Mouse (Mus musculus) intestine, postnatal 0 days (tissue): ENCODE results near the gene Cenpp. TPM values are rescaled to one million over a fixed set of nuclear protein-coding genes. Genes with fewer than 3 reads are reported as not detected.

Source experiments
- ATAC-seq: fragments of 200-750 bp; cut with Nextera tagmentation; 2 replicates; pipeline ENCODE4 v1.8.0; 2017; ENCODE audit warnings: mild to moderate bottlenecking, moderate TSS enrichment, moderate library complexity
- H3K27ac ChIP-seq: fragments of 300-500 bp; sonication (generic); 2 replicates; pipeline ENCODE4 v1.5.1; 2014; ENCODE audit warnings: mild to moderate bottlenecking, low read depth, low read length, moderate library complexity
- H3K27me3 ChIP-seq: fragments of 300-500 bp; sonication (generic); replicated peaks from 2 replicates; pipeline ENCODE4 v1.6.1; 2014; ENCODE audit warnings: low read length, mixed read lengths; ENCODE audit not compliant: control insufficient read depth, insufficient read depth
- H3K36me3 ChIP-seq: fragments of 300-500 bp; sonication (generic); 2 replicates; pipeline ENCODE4 v1.6.1; 2014; ENCODE audit warnings: mild to moderate bottlenecking, moderate library complexity; ENCODE audit not compliant: control insufficient read depth, insufficient read depth
- H3K4me1 ChIP-seq: fragments of 300-500 bp; sonication (generic); replicated peaks from 2 replicates; pipeline ENCODE4 v1.6.1; 2014; ENCODE audit warnings: antibody characterized with exemption, low read length, mixed read lengths; ENCODE audit not compliant: control insufficient read depth, insufficient read depth
- H3K4me2 ChIP-seq: fragments of 300-500 bp; sonication (generic); replicated peaks from 2 replicates; pipeline ENCODE4 v1.6.1; 2014; ENCODE audit warnings: low read depth, mild to moderate bottlenecking, moderate library complexity
- H3K4me3 ChIP-seq: fragments of 300-500 bp; sonication (generic); 2 replicates; pipeline ENCODE4 v1.5.1; 2014; ENCODE audit warnings: low read depth, low read length
- H3K9ac ChIP-seq: fragments of 300-500 bp; sonication (generic); 2 replicates; pipeline ENCODE4 v1.6.1; 2014; ENCODE audit warnings: mild to moderate bottlenecking, low read depth, low read length
- H3K9me3 ChIP-seq: fragments of 300-500 bp; sonication (generic); 2 replicates; pipeline ENCODE4 v1.6.1; 2016; ENCODE audit warnings: mixed run types; ENCODE audit not compliant: control insufficient read depth
- CTCF ChIP-seq: sonication (generic); IDR thresholded peaks from 2 replicates; pipeline ENCODE4 v1.5.1; 2016; ENCODE audit warnings: low read depth, mild to moderate bottlenecking, control low read depth, antibody characterized with exemption, moderate library complexity
- WGBS: fragments of 180-500 bp; shearing (Covaris S2); extraction: QIAGEN DNeasy Blood & Tissue Kit; methylation state at CpG from one replicate; pipeline ENCODE4 v1.1.7; 2014; 5-methylcytosine and 5-hydroxymethylcytosine counted together
- polyA plus RNA-seq: library from polyadenylated mRNA; unstranded; fragments of >200 nt; fragmentation: Nextera tagmentation; extraction: Ambion mirVana; gene quantifications from 2 replicates; pipeline ENCODE4 v1.2.1, GENCODE M21; 2015

The Cenpp gene
- polyA plus RNA-seq, 1 experiment from 2014 or later = 12.1 TPM

- peak; percentile 78 for ATAC-seq
Measured at GRCm38 (mm10) chr13:49653180-49653541, 576 bp upstream of the Cenpp start.

DNA sequence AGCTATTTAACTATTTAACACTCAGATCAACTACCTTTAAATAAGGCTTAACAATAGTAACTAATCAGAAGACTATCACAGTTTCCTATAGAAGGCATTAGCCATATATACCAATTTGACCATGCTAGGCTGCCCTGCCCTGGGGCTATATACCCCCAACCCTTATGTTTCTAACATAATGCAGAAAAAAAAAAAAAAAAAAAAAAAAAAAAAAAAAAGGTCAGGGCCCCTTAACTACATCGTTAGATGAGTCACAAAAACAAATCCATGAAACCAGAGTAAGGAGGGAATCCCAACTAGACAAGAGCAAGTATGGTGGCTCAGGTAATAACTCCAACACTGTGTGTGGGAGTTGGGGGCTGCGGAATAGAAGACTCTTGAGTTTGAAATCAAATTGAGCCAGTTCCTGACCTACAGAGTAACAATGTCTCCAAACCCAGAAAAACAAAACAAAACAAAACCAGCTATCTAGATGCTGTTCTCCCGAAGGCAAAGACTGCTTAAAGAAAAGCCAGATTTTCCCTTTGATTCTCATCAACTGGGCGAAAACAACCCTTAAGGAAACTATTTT lies 719 bp downstream of the Cenpp start:
- no peak for TF ChIP-seq CTCF
- Histone ChIP-seq H3K9ac (0 out of 2 replicates have a peak overlapping the region, but pooled peaks have one; percentile 42), H3K27me3 (no peaks in the 10 kb centered on the region), H3K36me3 (peaks cover 7% of the 10 kb centered on the region), H3K4me1 (no peaks in the 10 kb centered on the region), H3K27ac (no peak overlapping the region), H3K4me2 (peak overlapping the region; percentile 95), H3K4me3 (peak overlapping the region; percentile 67), H3K9me3 (no peaks in the 10 kb centered on the region)
- no peak for ATAC-seq
- WGBS = 1% methylated on average over 4 of the region's 4 CpGs

More at GRCm38 (mm10) chr13:49653180-49653541, 576 bp upstream of the Cenpp start:
- H3K4me1 ChIP-seq = no peaks in the 10 kb centered on the region
- H3K27ac ChIP-seq = 0 out of 2 replicates have a peak overlapping the region, but pooled peaks have one; percentile 3
- TF ChIP-seq CTCF = no peak
- H3K4me2 ChIP-seq = peak overlapping the region; percentile 71
- H3K4me3 ChIP-seq = peak overlapping the region; percentile 67
- H3K9ac ChIP-seq = peak overlapping the region; percentile 49
- 0% methylated on average over 16 of the region's 16 CpGs for WGBS
- H3K9me3 ChIP-seq = no peaks in the 10 kb centered on the region
- peaks cover 8% of the 10 kb centered on the region for H3K36me3 ChIP-seq
- H3K27me3 ChIP-seq = no peaks in the 10 kb centered on the region

GRCm38 (mm10) chr13:49651136-49651535 lies 1.4 kb downstream of the Cenpp start:
- H3K4me3 ChIP-seq = no peak overlapping the region
- H3K9ac ChIP-seq = no peak overlapping the region
- no peak for ATAC-seq
- peaks cover 5% of the 10 kb centered on the region; the same call in 1 of the 2 replicates for H3K36me3 ChIP-seq
- H3K9me3 ChIP-seq = no peaks in the 10 kb centered on the region
- TF ChIP-seq CTCF = peak; percentile 47
- H3K27me3 ChIP-seq = no peaks in the 10 kb centered on the region
- peak overlapping the region; percentile 6; the same call in 1 of the 2 replicates for H3K4me2 ChIP-seq
- H3K4me1 ChIP-seq = no peaks in the 10 kb centered on the region
- H3K27ac ChIP-seq = no peak overlapping the region
- WGBS = 31% methylated on average over 2 of the region's 2 CpGs

GRCm38 (mm10) chr13:49646019-49646418 lies 6.6 kb downstream of the Cenpp start:
- Histone ChIP-seq H3K36me3 (no peaks in the 10 kb centered on the region), H3K9ac (no peak overlapping the region), H3K4me1 (no peaks in the 10 kb centered on the region; the same call in 1 of the 2 replicates), H3K9me3 (no peaks in the 10 kb centered on the region), H3K4me2 (no peak overlapping the region), H3K27me3 (no peaks in the 10 kb centered on the region), H3K4me3 (no peak overlapping the region), H3K27ac (no peak overlapping the region)
- WGBS = 80% methylated on average over 1 of the region's 1 CpGs
- TF ChIP-seq CTCF = no peak
- no peak for ATAC-seq

DNA sequence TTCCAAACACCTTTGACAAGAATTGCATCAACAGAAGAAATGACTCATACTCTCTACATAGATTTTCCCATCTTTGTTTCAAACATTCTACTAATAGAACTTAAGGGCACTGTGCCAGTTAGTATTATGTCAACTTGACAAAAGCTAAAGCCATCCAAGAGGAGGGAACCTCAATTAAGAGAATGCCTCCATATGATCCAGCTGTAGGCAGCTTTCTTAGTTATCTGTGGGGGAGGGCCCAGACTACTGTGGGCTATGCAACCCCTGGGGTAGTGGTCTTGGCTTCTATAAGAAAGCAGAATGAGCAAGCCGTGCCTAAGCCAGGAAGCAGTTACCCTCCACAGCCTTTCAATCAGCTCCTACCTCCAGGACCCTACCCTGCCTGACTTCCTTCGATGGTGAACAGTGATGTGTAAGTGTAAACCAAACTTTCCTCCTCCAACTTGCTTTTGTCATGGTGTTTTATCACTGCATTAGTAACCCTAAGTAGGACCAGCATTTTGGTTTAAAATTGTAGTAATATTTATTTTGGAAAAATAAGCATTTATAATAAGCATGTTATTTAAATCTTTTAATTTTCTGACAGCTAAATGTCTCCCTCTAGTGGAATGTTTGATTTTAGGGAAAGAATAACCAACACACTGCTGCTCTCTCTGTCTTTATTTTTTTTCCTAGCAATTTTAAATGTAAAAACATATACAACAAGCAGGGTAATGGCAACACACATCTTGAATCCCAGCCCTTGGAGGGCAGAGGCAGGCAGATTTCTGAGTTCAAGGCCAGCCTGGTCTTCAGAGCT lies 7.7 kb downstream of the Cenpp start:
- no peak overlapping the region for H3K9ac ChIP-seq
- H3K4me3 ChIP-seq = no peak overlapping the region
- no peak overlapping the region for H3K4me2 ChIP-seq
- H3K36me3 ChIP-seq = no peaks in the 10 kb centered on the region
- no peaks in the 10 kb centered on the region for H3K9me3 ChIP-seq
- H3K27ac ChIP-seq = no peak overlapping the region
- H3K4me1 ChIP-seq = no peaks in the 10 kb centered on the region; the same call in 1 of the 2 replicates
- ATAC-seq = peak; percentile 22; the same call in 1 of the 2 replicates
- 54% methylated on average over 2 of the region's 2 CpGs for WGBS
- peak; percentile 69 for TF ChIP-seq CTCF
- H3K27me3 ChIP-seq = no peaks in the 10 kb centered on the region

DNA sequence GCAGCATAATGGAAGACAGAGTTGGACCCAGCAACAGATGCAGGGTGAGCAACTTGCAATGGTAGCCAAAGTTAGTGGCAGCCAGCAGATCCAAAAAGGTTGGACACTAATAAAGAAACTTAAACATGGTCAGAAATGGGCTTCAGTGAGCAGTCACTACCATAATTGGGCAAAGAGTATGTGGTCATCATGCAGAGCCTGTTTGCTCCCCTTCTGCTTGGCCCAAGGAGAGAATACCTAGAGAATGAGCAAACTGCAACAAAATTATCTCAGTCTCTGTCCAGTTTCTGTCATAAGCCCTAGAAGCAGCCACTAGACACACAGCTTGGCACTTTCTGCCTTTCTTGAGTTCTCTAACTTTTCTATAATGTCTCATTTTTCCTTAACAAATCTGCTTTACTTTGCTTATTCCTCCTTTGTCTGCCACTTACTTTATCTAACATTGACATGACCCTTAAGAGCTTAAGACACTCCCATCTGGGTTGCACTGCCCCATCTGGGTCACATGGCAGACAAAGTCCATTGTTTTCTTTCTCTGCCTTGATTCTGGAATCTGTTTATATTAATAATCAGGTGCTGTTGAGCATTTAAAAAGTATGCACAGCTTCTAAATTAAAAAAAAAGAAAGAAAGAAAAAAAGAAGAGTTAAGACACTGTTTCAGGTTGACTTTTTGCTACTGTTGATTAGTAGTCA lies 8.8 kb downstream of the Cenpp start:
- H3K9me3 ChIP-seq = no peaks in the 10 kb centered on the region
- H3K27ac ChIP-seq = no peak overlapping the region
- no peaks in the 10 kb centered on the region for H3K36me3 ChIP-seq
- H3K9ac ChIP-seq = no peak overlapping the region
- no peak for TF ChIP-seq CTCF
- 0 out of 2 replicates have a peak, but pooled peaks have one; percentile 43 for ATAC-seq
- no peaks in the 10 kb centered on the region; the same call in 1 of the 2 replicates for H3K4me1 ChIP-seq
- no peaks in the 10 kb centered on the region for H3K27me3 ChIP-seq
- H3K4me2 ChIP-seq = no peak overlapping the region
- H3K4me3 ChIP-seq = no peak overlapping the region
